Mouse (Mus musculus) heart, embryonic 12.5 days (tissue): ENCODE data around the gene 2210418O10Rik. TPM values are rescaled to one million over a fixed set of nuclear protein-coding genes. Genes with fewer than 3 reads are reported as not detected.
"Not testable (repeated sequence)": the region's sequence is repeated elsewhere in the genome, so short reads cannot be mapped to it uniquely, and the experiment has no call there.

ENCODE experiments used
- ATAC-seq: fragments of 200-750 bp; cut with Nextera tagmentation; 2 replicates; pipeline ENCODE4 v1.8.0; 2017; ENCODE audit warnings: moderate TSS enrichment, moderate library complexity; ENCODE audit not compliant: insufficient number of reproducible peaks, low FRiP score
- H3K27ac ChIP-seq: fragments of 300-500 bp; sonication (generic); 2 replicates; pipeline ENCODE4 v1.5.1; 2016; ENCODE audit warnings: mild to moderate bottlenecking, moderate library complexity; ENCODE audit not compliant: poor library complexity, severe bottlenecking
- H3K27me3 ChIP-seq: fragments of 300-500 bp; sonication (generic); replicated peaks from 2 replicates; pipeline ENCODE4 v1.6.1; 2016; ENCODE audit warnings: mild to moderate bottlenecking, moderate library complexity
- H3K36me3 ChIP-seq: fragments of 300-500 bp; sonication (generic); 2 replicates; pipeline ENCODE4 v1.6.1; 2016; ENCODE audit warnings: mild to moderate bottlenecking, moderate library complexity
- H3K4me1 ChIP-seq: fragments of 300-500 bp; sonication (generic); replicated peaks from 2 replicates; pipeline ENCODE4 v1.6.1; 2016; ENCODE audit warnings: mild to moderate bottlenecking
- H3K4me2 ChIP-seq: fragments of 300-500 bp; sonication (generic); 2 replicates; pipeline ENCODE4 v1.6.1; 2016; ENCODE audit warnings: mild to moderate bottlenecking, moderate library complexity
- H3K4me3 ChIP-seq: fragments of 300-500 bp; sonication (generic); 2 replicates; pipeline ENCODE4 v1.5.1; 2016; ENCODE audit warnings: mild to moderate bottlenecking
- H3K9ac ChIP-seq: fragments of 300-500 bp; sonication (generic); 2 replicates; pipeline ENCODE4 v1.6.1; 2016; ENCODE audit warnings: mild to moderate bottlenecking, moderate library complexity
- H3K9me3 ChIP-seq: fragments of 300-500 bp; sonication (generic); replicated peaks from 2 replicates; pipeline ENCODE4 v1.6.1; 2016; ENCODE audit warnings: mild to moderate bottlenecking, moderate library complexity
- WGBS: fragments of 180-500 bp; shearing (Covaris S2); methylation state at CpG from one replicate; pipeline ENCODE4 v1.1.7; 2016; 5-methylcytosine and 5-hydroxymethylcytosine counted together
- polyA plus RNA-seq: library from polyadenylated mRNA; unstranded; fragments of >200 nt; fragmentation: Nextera tagmentation; extraction: Ambion mirVana; gene quantifications from 2 replicates; pipeline ENCODE4 v1.2.1, GENCODE M21; 2016

The 2210418O10Rik gene
- 3.9 and 8.3 TPM in 2 replicates for polyA plus RNA-seq

GRCm38 (mm10) chr2:176226269-176226668 is at the start of gene 2210418O10Rik:
Gene 2210418O10Rik (plus strand): TSS chr2:176226569.
- not testable (repeated sequence) for H3K36me3 ChIP-seq, H3K9me3 ChIP-seq, H3K9ac ChIP-seq, H3K27me3 ChIP-seq, H3K4me3 ChIP-seq, H3K4me1 ChIP-seq, H3K4me2 ChIP-seq, H3K27ac ChIP-seq, ATAC-seq
- no CpG with 5 or more reads among the region's 2 CpGs for WGBS

GRCm38 (mm10) chr2:176248519-176248918 is 22.1 kb downstream of the 2210418O10Rik start:
- H3K36me3 ChIP-seq, H3K27me3 ChIP-seq, H3K4me1 ChIP-seq, H3K27ac ChIP-seq, ATAC-seq, H3K9ac ChIP-seq, H3K9me3 ChIP-seq, H3K4me3 ChIP-seq, H3K4me2 ChIP-seq: not testable (repeated sequence)
- no CpG with 5 or more reads among the region's 1 CpGs for WGBS

Other genes starting within 250 kb of the 2210418O10Rik start
- 2.3 and 2.4 TPM in 2 replicates for gene Gm2004, start 76.7 kb upstream of the 2210418O10Rik start, polyA plus RNA-seq
- gene Gm11009, start 92.9 kb downstream of the 2210418O10Rik start, polyA plus RNA-seq = not detected in 2 replicates
- 13.5 and 14.0 TPM in 2 replicates for gene Gm14435, start 197.0 kb downstream of the 2210418O10Rik start, polyA plus RNA-seq